Mouse (Mus musculus): Measurements from ENCODE around the gene Susd1. TPM values are rescaled to one million over a fixed set of nuclear protein-coding genes. Genes with fewer than 3 reads are reported as not detected.

The Susd1 gene
- polyA plus RNA-seq, 2 experiments: 5.8 to 18.1 TPM

DNA sequence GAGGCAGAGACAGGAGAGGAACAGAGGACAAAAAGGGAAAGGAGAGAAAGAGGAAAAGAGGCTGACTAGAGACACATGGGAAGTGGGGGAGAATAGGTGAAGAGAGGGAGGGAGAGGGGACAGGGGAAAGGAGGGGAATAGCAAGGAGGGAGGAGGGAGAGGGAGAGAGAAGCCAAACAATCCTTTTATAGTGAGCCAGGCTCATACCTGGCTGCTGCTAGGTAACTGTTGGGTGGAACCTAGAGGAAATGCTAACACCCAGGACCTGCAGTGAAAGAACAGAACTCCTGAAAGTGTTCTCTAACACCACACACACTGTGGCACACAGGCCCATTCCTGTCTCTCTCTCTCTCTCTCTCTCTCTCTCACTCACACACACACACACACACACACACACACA lies 15.6 kb downstream of the Susd1 start:
- H3K4me2 ChIP-seq (ENCODE audit: low read depth): no peak overlapping the region
- H3K27me3 ChIP-seq (ENCODE audit: control insufficient read depth, insufficient read depth, low read length): no peaks in the 10 kb centered on the region
- ATAC-seq (ENCODE audit: insufficient read depth): no peak
- no peaks in the 10 kb centered on the region for H3K9me3 ChIP-seq (ENCODE audit: control insufficient read depth, low read length)
- H3K4me1 ChIP-seq (replicated peaks; ENCODE audit: control insufficient read depth in 2 of 2, insufficient read depth in 2 of 2, low read length in 1 of 2): no peaks in the 10 kb centered on the region; a peak in 1 of 4 replicates
- H3K4me3 ChIP-seq (ENCODE audit: insufficient read depth in 1 of 2, low read depth in 2 of 2, low read length in 2 of 2): no peak overlapping the region
- TF ChIP-seq EP300 (IDR thresholded peaks at IDR 0.05; ENCODE audit: low read depth): no peak
- TF ChIP-seq CTCF (IDR thresholded peaks at IDR 0.05; ENCODE audit: low read depth): no peak
- H3K27ac ChIP-seq: no peak overlapping the region
- no peak for DNase-seq (ENCODE audit: low read depth in 3 of 3, low spot score in 3 of 3)
- H3K9ac ChIP-seq (replicated peaks): no peak overlapping the region
- H3K36me3 ChIP-seq (replicated peaks; ENCODE audit: control insufficient read depth, insufficient read depth, low read depth): 0 out of 2 replicates have a peak, but pooled peaks cover 2% of the 10 kb centered on the region

- H3K4me2 ChIP-seq (ENCODE audit: low read depth): no peak overlapping the region
- WGBS (ENCODE audit: insufficient replicate concordance): 65% methylated on average over 5 of the region's 5 CpGs
- ATAC-seq (ENCODE audit: insufficient read depth) (no peak), DNase-seq (ENCODE audit: low read depth in 3 of 3, low spot score in 3 of 3) (no peak)
- TF ChIP-seq CTCF (IDR thresholded peaks at IDR 0.05; ENCODE audit: low read depth) (no peak), EP300 (IDR thresholded peaks at IDR 0.05; ENCODE audit: low read depth) (no peak)
- H3K4me1 ChIP-seq (replicated peaks; ENCODE audit: control insufficient read depth in 2 of 2, insufficient read depth in 2 of 2, low read length in 1 of 2): no peaks in the 10 kb centered on the region; a peak in 1 of 4 replicates
- H3K27ac ChIP-seq: no peak overlapping the region
- no peaks in the 10 kb centered on the region for H3K9me3 ChIP-seq (ENCODE audit: control insufficient read depth, low read length)
- H3K27me3 ChIP-seq (ENCODE audit: control insufficient read depth, insufficient read depth, low read length): no peaks in the 10 kb centered on the region
- H3K4me3 ChIP-seq (ENCODE audit: insufficient read depth in 1 of 2, low read depth in 2 of 2, low read length in 2 of 2): no peak overlapping the region
- H3K9ac ChIP-seq (replicated peaks): no peak overlapping the region
- 0 out of 2 replicates have a peak, but pooled peaks cover 2% of the 10 kb centered on the region for H3K36me3 ChIP-seq (replicated peaks; ENCODE audit: control insufficient read depth, insufficient read depth, low read depth)
Measured at GRCm38 (mm10) chr4:59422025-59422783, 16.2 kb downstream of the Susd1 start.

DNA sequence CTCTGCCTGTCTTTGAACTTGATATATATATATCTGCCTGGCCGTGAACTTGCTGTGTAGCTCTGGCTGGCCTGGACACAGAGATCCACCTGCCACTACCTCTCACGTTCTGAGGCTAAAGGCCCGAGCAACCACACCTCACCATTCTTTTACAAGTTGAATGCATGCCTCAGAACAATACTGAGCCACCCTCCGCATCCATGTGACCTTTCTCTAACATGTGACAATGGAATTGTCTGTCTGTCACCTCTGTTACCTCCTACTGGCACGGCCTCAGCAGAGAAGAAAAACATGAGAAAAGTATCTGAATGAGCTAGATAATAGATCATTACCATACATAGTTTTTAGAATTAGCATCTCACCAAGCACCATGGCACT lies 17.1 kb downstream of the Susd1 start:
- Histone ChIP-seq H3K4me2 (ENCODE audit: low read depth) (no peak overlapping the region), H3K9me3 (ENCODE audit: control insufficient read depth, low read length) (no peaks in the 10 kb centered on the region), H3K9ac (replicated peaks) (no peak overlapping the region), H3K27me3 (ENCODE audit: control insufficient read depth, insufficient read depth, low read length) (no peaks in the 10 kb centered on the region), H3K36me3 (replicated peaks; ENCODE audit: control insufficient read depth, insufficient read depth, low read depth) (0 out of 2 replicates have a peak, but pooled peaks cover 2% of the 10 kb centered on the region), H3K4me1 (replicated peaks; ENCODE audit: control insufficient read depth in 2 of 2, insufficient read depth in 2 of 2, low read length in 1 of 2) (no peaks in the 10 kb centered on the region; a peak in 1 of 4 replicates), H3K4me3 (ENCODE audit: insufficient read depth in 1 of 2, low read depth in 2 of 2, low read length in 2 of 2) (no peak overlapping the region), H3K27ac (no peak overlapping the region)
- TF ChIP-seq EP300 (IDR thresholded peaks at IDR 0.05; ENCODE audit: low read depth): no peak
- no peak for TF ChIP-seq CTCF (IDR thresholded peaks at IDR 0.05; ENCODE audit: low read depth)
- ATAC-seq (ENCODE audit: insufficient read depth): no peak
- DNase-seq (ENCODE audit: low read depth in 3 of 3, low spot score in 3 of 3): no peak
- 72% methylated on average over 5 of the region's 5 CpGs for WGBS (ENCODE audit: insufficient replicate concordance)

DNA sequence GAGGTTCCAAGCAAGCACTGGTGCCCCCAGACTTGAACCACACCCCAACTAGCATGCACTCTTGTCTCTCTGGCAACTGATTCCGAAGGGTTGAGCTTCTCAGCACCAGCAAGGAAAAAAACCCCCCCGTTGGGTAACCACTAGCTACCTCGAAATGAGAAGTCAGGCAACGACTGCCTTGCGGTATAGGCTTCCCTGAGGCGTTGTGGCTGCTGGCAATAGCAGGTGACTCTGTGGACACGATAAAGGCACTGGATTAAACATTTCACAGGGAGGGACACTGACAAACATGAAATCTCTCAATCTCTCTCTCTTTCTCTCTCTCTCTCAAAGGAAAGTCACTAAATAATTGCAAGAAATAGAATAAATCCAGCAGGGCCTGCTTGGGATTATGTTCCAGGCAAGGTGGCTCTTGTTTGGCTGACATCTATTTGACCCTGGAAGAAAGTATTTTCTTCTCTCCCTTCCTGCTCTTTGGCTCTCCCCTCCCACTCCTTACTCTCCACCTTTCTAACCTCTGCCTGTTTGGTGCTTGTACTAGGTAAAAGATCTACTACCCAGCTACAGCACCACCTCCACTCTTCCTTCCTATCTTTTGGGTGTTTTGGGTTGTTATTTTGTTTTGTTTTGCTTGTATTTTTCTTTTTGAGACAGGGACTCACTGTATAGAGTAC lies 17.6 kb downstream of the Susd1 start:
- 72% methylated on average over 7 of the region's 7 CpGs for WGBS (ENCODE audit: insufficient replicate concordance)
- Histone ChIP-seq H3K4me2 (ENCODE audit: low read depth) (no peak overlapping the region), H3K27ac (no peak overlapping the region), H3K4me3 (ENCODE audit: insufficient read depth in 1 of 2, low read depth in 2 of 2, low read length in 2 of 2) (no peak overlapping the region), H3K36me3 (replicated peaks; ENCODE audit: control insufficient read depth, insufficient read depth, low read depth) (0 out of 2 replicates have a peak, but pooled peaks cover 2% of the 10 kb centered on the region), H3K27me3 (ENCODE audit: control insufficient read depth, insufficient read depth, low read length) (no peaks in the 10 kb centered on the region), H3K9me3 (ENCODE audit: control insufficient read depth, low read length) (no peaks in the 10 kb centered on the region), H3K4me1 (replicated peaks; ENCODE audit: control insufficient read depth in 2 of 2, insufficient read depth in 2 of 2, low read length in 1 of 2) (no peaks in the 10 kb centered on the region), H3K9ac (replicated peaks) (no peak overlapping the region)
- TF ChIP-seq EP300 (IDR thresholded peaks at IDR 0.05; ENCODE audit: low read depth) (no peak), CTCF (IDR thresholded peaks at IDR 0.05; ENCODE audit: low read depth) (no peak)
- no peak for ATAC-seq (ENCODE audit: insufficient read depth)
- DNase-seq (ENCODE audit: low read depth in 3 of 3, low spot score in 3 of 3): no peak

DNA sequence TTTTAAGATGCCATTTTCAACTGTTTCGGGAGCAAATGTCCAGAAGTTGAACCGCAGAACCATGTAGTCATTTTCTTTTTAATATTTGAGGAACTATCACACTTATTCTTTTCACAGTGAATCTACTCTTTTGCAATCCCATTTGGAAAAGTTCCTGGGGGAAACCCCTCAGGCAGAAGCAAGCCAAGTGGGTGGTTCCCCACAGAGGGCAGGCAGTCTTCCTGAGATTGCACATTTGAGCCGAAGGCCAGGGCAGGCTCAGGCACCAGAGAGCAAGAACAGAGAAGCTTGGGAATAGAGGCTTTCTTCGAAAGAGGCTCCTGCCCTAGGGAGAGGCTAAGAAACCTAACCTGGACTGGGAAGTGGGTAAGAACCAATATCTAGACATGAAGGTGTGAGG lies 19.2 kb downstream of the Susd1 start:
- no peaks in the 10 kb centered on the region for H3K9me3 ChIP-seq (ENCODE audit: control insufficient read depth, low read length)
- no peak overlapping the region for H3K9ac ChIP-seq (replicated peaks)
- H3K27me3 ChIP-seq (ENCODE audit: control insufficient read depth, insufficient read depth, low read length): no peaks in the 10 kb centered on the region
- H3K4me1 ChIP-seq (replicated peaks; ENCODE audit: control insufficient read depth in 2 of 2, insufficient read depth in 2 of 2, low read length in 1 of 2): no peaks in the 10 kb centered on the region
- TF ChIP-seq CTCF (IDR thresholded peaks at IDR 0.05; ENCODE audit: low read depth) (no peak), EP300 (IDR thresholded peaks at IDR 0.05; ENCODE audit: low read depth) (no peak)
- H3K4me3 ChIP-seq (ENCODE audit: insufficient read depth in 1 of 2, low read depth in 2 of 2, low read length in 2 of 2): no peak overlapping the region
- DNase-seq (ENCODE audit: low read depth in 3 of 3, low spot score in 3 of 3) (no peak), ATAC-seq (ENCODE audit: insufficient read depth) (no peak)
- no peak overlapping the region for H3K4me2 ChIP-seq (ENCODE audit: low read depth)
- 0 out of 2 replicates have a peak, but pooled peaks cover 2% of the 10 kb centered on the region for H3K36me3 ChIP-seq (replicated peaks; ENCODE audit: control insufficient read depth, insufficient read depth, low read depth)
- WGBS (ENCODE audit: insufficient replicate concordance): 77% methylated on average over 4 of the region's 4 CpGs
- H3K27ac ChIP-seq: no peak overlapping the region

Data from liver, embryonic 14.5 days (tissue).